Mouse (Mus musculus) brain, embryonic 14.5 days (tissue): ENCODE results near the gene Csrp1. TPM values are rescaled to one million over a fixed set of nuclear protein-coding genes. Genes with fewer than 3 reads are reported as not detected.
A peak's percentile ranks its signal among the peaks of the same experiment; 100 is the strongest.

Experiments
- DNase-seq: peaks from one replicate; pipeline ENCODE4 v3.0.0-alpha.2; 2011; ENCODE audit warnings: low read depth
- CTCF ChIP-seq: fragments of 200-500 bp; IDR thresholded peaks from 2 replicates; pipeline ENCODE4 v1.5.1; 2012; ENCODE audit warnings: inconsistent platforms, mild to moderate bottlenecking, moderate library complexity, borderline replicate concordance; ENCODE audit not compliant: insufficient read depth, insufficient read length; ENCODE audit errors: extremely low read depth
- POLR2A ChIP-seq: fragments of 200-500 bp; IDR thresholded peaks from 2 replicates; pipeline ENCODE4 v1.6.1; 2012; ENCODE audit warnings: mild to moderate bottlenecking, inconsistent platforms, borderline replicate concordance; ENCODE audit not compliant: poor library complexity, insufficient read depth, insufficient read length, severe bottlenecking; ENCODE audit errors: extremely low read depth
- polyA plus RNA-seq: library from polyadenylated mRNA; depleted of rRNA; stranded (reverse); fragments of >200 nt; gene quantifications from 2 replicates; pipeline ENCODE4 v1.2.3, GENCODE M21; 2012

The Csrp1 gene
- polyA plus RNA-seq, 1 experiment: 29.1 TPM

DNA sequence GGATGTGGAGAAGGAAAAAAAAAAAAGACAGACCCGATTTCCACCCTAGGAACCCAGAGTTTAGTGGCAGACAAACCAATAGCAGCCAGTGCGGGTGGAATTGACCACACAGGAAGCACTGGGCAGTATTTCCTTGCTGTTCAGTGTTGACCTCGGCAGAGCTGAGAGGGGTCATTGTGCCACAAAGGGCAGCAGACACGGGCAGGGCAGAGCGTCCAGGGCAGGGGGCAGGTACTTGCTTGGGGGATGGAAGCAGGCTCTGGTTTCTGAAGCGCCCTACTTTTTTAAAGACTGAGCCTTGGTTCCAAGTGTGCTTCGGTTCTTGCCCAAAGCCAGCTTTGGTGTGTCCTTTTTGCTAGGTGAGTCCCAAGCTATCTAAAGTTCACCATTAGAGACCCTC lies 50.4 kb downstream of the Csrp1 start:
- TF ChIP-seq CTCF (no peak), POLR2A (no peak)

GRCm38 (mm10) chr1:135770896-135771572 lies 51.2 kb downstream of the Csrp1 start:
- TF ChIP-seq CTCF (no peak), POLR2A (no peak)
- DNase-seq: peak; percentile 42

More for the DNA sequence above, 50.4 kb downstream of the Csrp1 start:
- no peak for DNase-seq

DNA sequence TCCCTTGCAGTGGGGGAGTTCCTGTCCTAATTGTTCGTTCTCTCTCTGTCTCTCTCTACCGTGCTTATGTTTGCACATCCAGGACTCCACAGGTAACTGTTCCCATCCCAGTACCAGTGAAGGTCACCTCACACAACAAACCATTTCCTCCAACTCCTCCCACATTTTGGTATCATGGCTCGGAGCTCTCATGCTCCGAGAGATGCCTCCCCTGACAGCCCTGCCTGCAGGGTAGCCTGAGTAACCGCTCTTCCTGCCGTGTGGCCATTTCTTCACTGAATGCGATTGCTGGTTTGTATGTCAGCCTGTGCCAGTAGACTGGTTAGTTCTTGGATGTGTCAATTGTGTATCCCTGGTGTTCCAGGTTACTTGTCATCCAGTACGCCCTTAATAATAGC lies 51.7 kb downstream of the Csrp1 start:
- TF ChIP-seq POLR2A (no peak), CTCF (no peak)
- no peak for DNase-seq

- DNase-seq: no peak
- TF ChIP-seq CTCF: no peak
- no peak for TF ChIP-seq POLR2A
Observed at GRCm38 (mm10) chr1:135776596-135776995, 56.7 kb downstream of the Csrp1 start.

- TF ChIP-seq CTCF (no peak), POLR2A (no peak)
Observed at GRCm38 (mm10) chr1:135777046-135777445, 57.2 kb downstream of the Csrp1 start.

DNA sequence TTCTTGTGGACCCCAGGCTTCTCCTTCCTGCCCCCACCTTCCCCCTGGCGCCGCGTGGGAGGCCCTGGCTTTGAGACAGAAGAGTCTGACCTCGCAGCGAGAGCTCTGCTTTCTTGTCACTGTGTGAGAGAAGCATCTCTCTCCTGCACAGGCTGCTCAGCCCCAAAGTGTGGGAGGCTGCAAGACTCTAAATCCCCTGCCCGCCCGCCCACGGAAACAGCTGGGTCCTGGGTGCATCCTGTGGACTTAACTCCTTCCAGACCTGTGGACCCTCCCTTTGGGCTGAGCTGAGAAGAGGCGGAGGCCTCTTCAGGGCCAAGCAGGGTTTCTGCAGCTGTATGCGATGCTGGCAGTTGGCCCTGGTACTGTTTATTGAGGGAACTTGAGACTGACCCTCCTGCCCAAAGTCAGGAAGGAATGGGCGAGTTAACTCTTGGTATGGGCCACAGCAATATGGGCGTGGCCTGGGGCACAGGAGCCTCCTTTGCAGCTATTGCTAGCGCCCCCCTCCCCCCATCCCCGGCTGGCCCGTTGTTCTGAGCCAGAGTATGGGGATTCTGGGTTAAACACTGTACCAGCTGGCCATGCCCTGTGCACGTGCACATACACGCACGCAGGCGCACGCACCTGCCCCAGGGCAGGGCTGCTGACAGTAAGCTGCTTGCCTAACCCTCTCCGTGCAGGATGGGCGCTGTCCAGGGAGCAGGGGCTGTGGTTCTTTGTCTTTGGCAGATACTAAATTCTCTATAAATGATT lies 59.1 kb downstream of the Csrp1 start, which contains the start of gene Tnni1:
Gene Tnni1 (plus strand): TSS at position 655 of the 756 bp plus-strand sequence.
- DNase-seq: peak; percentile 34
- TF ChIP-seq POLR2A: no peak

More at GRCm38 (mm10) chr1:135777046-135777445, 57.2 kb downstream of the Csrp1 start:
- DNase-seq: no peak

GRCm38 (mm10) chr1:135780649-135781048 lies 60.8 kb downstream of the Csrp1 start:
- TF ChIP-seq CTCF (no peak), POLR2A (no peak)
- DNase-seq: no peak

DNA sequence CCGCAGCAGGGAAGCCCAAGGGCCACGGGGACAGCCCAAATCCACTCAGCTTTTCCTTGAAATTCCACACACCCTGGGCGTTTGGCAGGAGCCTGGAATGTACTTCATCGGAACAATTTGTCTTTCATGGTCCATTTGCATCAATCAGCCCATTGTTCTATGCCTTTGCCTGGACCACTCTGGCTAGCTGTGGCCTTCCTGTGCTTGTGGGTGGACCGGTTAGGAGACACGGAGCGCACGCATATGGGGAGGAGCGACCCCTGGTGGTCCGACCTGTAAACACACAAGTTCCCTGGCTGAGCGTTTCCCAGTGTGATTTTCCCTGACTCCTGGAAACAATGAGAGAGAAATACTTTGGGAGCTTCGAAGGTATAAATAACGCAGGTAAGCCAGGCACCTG lies 61.4 kb downstream of the Csrp1 start:
- peak; percentile 84 for DNase-seq
- no peak for TF ChIP-seq POLR2A
- peak; percentile 96 for TF ChIP-seq CTCF

- TF ChIP-seq CTCF (no peak), POLR2A (no peak)
Observed at GRCm38 (mm10) chr1:135782816-135783215, 63.0 kb downstream of the Csrp1 start.

DNA sequence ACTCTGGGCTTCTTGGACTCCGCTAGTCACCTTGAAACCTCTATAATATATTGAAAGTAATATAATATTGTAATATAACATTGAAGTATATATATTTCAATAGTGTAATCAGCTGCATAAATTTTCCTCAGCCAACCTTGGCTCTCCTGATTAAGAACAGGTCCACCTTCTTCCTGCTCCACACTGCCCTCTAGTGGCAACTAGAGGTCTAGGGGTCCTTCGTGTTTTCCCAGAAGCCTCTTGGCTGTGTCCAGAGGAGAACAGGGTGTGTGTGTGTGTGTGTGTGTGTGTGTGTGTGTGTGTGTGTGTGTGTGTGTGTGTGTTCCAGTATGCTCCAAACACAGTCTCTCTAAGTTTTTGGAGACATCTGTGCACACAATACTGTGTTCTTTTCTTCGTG lies 67.9 kb downstream of the Csrp1 start:
- peak; percentile 84 for DNase-seq
- no peak for TF ChIP-seq POLR2A
- peak; percentile 81; the same call in 1 of the 2 replicates for TF ChIP-seq CTCF

More at GRCm38 (mm10) chr1:135782816-135783215, 63.0 kb downstream of the Csrp1 start:
- no peak for DNase-seq

DNA sequence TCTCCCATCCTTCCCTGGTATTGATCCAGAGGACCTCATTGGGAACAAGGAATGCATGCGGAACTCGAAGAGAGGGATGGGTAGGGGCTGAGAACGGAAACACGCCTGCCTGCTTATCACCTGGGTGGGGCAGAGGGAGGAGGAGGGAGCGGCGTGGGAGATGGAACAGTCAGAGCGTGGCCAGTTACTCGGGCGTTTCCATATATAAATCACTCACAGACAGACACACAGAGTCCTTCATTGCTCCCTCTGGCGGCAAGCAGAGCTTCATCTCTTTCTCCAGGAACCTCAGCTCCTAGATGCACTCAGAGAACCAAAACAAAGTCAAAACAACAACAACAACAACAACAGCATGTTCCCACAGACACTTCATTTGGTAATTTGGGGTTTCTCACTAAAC lies 68.8 kb downstream of the Csrp1 start:
- peak; percentile 28 for DNase-seq
- TF ChIP-seq POLR2A (no peak), CTCF (peak; percentile 39; the same call in 1 of the 2 replicates)
